25 mouse cellular contexts compared by ENCODE assay signal in genomic region chr11:5575046-5575445, GRCm38 (mm10). TPM values are rescaled to one million over a fixed set of nuclear protein-coding genes. Genes with fewer than 3 reads are reported as not detected.
DNase-seq lines count a peak whose midpoint lies in the region; ATAC-seq lines count a peak whose summit lies in the region.
"Had no signal": no experiment of that assay in that cellular context is flagged by ENCODE, and none has a peak within 500 bp of the region (broad histone marks: within the 10 kb centered on the region; RNA-seq: fewer than 3 reads in every experiment).

No protein-coding gene starts in this region.

- H3K4me1 ChIP-seq in intestine, embryonic 14.5 days (replicated peaks; ENCODE audit: control insufficient read depth, insufficient read depth, low read length) = no peaks in the 10 kb centered on the region
- H3K4me1 ChIP-seq in intestine, embryonic 16.5 days (ENCODE audit: control insufficient read depth, insufficient read depth, low read length) = no peaks in the 10 kb centered on the region
- H3K4me1 ChIP-seq in liver, embryonic 11.5 days (replicated peaks; ENCODE audit: control insufficient read depth, insufficient read depth, low read length) = peaks cover 20% of the 10 kb centered on the region
- H3K4me1 ChIP-seq: neural tube, embryonic 15.5 days had no signal

- H3K36me3 ChIP-seq in intestine, embryonic 14.5 days (ENCODE audit: control insufficient read depth, insufficient read depth, low read length) = no peaks in the 10 kb centered on the region
- no peaks in the 10 kb centered on the region for H3K36me3 ChIP-seq in intestine, embryonic 16.5 days (ENCODE audit: control insufficient read depth, insufficient read depth, low read length)
- H3K36me3 ChIP-seq in liver, embryonic 11.5 days (ENCODE audit: control insufficient read depth, insufficient read depth, low read length) = no peaks in the 10 kb centered on the region
- H3K36me3 ChIP-seq: embryonic facial prominence, embryonic 10.5 days; midbrain, embryonic 13.5 days; neural tube, embryonic 15.5 days had no signal

- peak; percentile 31 for DNase-seq in intestine, embryonic 14.5 days (ENCODE audit: low spot score)
- peak; percentile 33 for DNase-seq in c-Kit-negative CD71-positive TER-119-positive erythroid progenitor cells, embryonic 14.5 days (ENCODE audit: low read depth, low spot score)
- no peak for DNase-seq in liver, embryonic 11.5 days (ENCODE audit: low spot score)
- no peak for DNase-seq in kidney, postnatal 14 days
- no peak for DNase-seq in layer of hippocampus, postnatal 14 days (ENCODE audit: low spot score in 2 of 2)
- DNase-seq in kidney, postnatal 4 days = no peak
- DNase-seq: cerebellum, adult 11-12 months; cerebellum, postnatal 25 days; gastrocnemius, adult 2 months; heart, adult 2 months; heart, postnatal 14 days; kidney, adult 2 months; kidney, postnatal 36 days; layer of hippocampus, postnatal 36 days; right cerebral cortex, postnatal 4 days had no signal

- 74% methylated on average over 6 of the region's 6 CpGs for WGBS in intestine, embryonic 14.5 days
- WGBS in intestine, embryonic 16.5 days = 77% methylated on average over 6 of the region's 6 CpGs
- WGBS in liver, embryonic 11.5 days = 36% methylated on average over 6 of the region's 6 CpGs

- ATAC-seq in intestine, embryonic 14.5 days (replicated peaks; ENCODE audit: low FRiP score, low TSS enrichment, low read depth) = no peak
- ATAC-seq in intestine, embryonic 16.5 days = no peak
- ATAC-seq in liver, embryonic 11.5 days (replicated peaks; ENCODE audit: low FRiP score) = peak; percentile 79
- ATAC-seq in megakaryocyte-erythroid progenitor cell, adult 5-6 weeks (replicated peaks; ENCODE audit: low FRiP score, low TSS enrichment, poor library complexity, severe bottlenecking) = peak; percentile 73
- ATAC-seq: forebrain, embryonic 16.5 days; midbrain, embryonic 13.5 days had no signal

- H3K4me2 ChIP-seq in intestine, embryonic 14.5 days (ENCODE audit: low read length) = no peak overlapping the region
- H3K4me2 ChIP-seq in intestine, embryonic 16.5 days (ENCODE audit: low read depth, low read length) = no peak overlapping the region
- peak overlapping the region; percentile 51 for H3K4me2 ChIP-seq in liver, embryonic 11.5 days
- H3K4me2 ChIP-seq: hindbrain, embryonic 14.5 days; midbrain, embryonic 13.5 days; neural tube, embryonic 15.5 days had no signal

- no peak overlapping the region for H3K9ac ChIP-seq in intestine, embryonic 14.5 days (ENCODE audit: low read length)
- H3K9ac ChIP-seq in intestine, embryonic 16.5 days (ENCODE audit: low read depth, low read length) = no peak overlapping the region
- H3K9ac ChIP-seq in liver, embryonic 11.5 days (ENCODE audit: low read depth, low read length) = no peak overlapping the region
- H3K9ac ChIP-seq: hindbrain, embryonic 14.5 days; midbrain, embryonic 13.5 days; neural tube, embryonic 15.5 days had no signal

- no peaks in the 10 kb centered on the region for H3K27me3 ChIP-seq in intestine, embryonic 14.5 days (replicated peaks; ENCODE audit: control insufficient read depth, insufficient read depth, low read length)
- no peaks in the 10 kb centered on the region for H3K27me3 ChIP-seq in intestine, embryonic 16.5 days (replicated peaks; ENCODE audit: control insufficient read depth, insufficient read depth, low read length)
- no peaks in the 10 kb centered on the region for H3K27me3 ChIP-seq in liver, embryonic 11.5 days (replicated peaks; ENCODE audit: control insufficient read depth, insufficient read depth, low read length)
- H3K27me3 ChIP-seq: midbrain, embryonic 13.5 days; neural tube, embryonic 15.5 days had no signal

- no peak overlapping the region for H3K4me3 ChIP-seq in intestine, embryonic 14.5 days (ENCODE audit: low read depth, low read length)
- no peak overlapping the region for H3K4me3 ChIP-seq in intestine, embryonic 16.5 days (ENCODE audit: low read length)
- no peak overlapping the region for H3K4me3 ChIP-seq in liver, embryonic 11.5 days (ENCODE audit: low read depth, low read length)
- H3K4me3 ChIP-seq: embryonic facial prominence, embryonic 10.5 days; erythroblast, embryonic 14.5 days; gastrocnemius, adult 2 months; heart, adult 2 months; midbrain, embryonic 13.5 days; neural tube, embryonic 15.5 days had no signal

- H3K27ac ChIP-seq in intestine, embryonic 14.5 days (ENCODE audit: low read depth) = no peak overlapping the region
- no peak overlapping the region for H3K27ac ChIP-seq in intestine, embryonic 16.5 days (ENCODE audit: low read length)
- peak overlapping the region; percentile 26 for H3K27ac ChIP-seq in liver, embryonic 11.5 days (ENCODE audit: low read depth, low read length)
- H3K27ac ChIP-seq: embryonic facial prominence, embryonic 10.5 days; gastrocnemius, adult 2 months; heart, adult 2 months; hindbrain, embryonic 14.5 days; midbrain, embryonic 13.5 days; neural tube, embryonic 15.5 days had no signal

- no peaks in the 10 kb centered on the region for H3K9me3 ChIP-seq in intestine, embryonic 14.5 days (ENCODE audit: control insufficient read depth, low read length)
- H3K9me3 ChIP-seq in intestine, embryonic 16.5 days (ENCODE audit: control insufficient read depth, low read length) = no peaks in the 10 kb centered on the region
- H3K9me3 ChIP-seq in liver, embryonic 11.5 days (ENCODE audit: control insufficient read depth, low read length) = no peaks in the 10 kb centered on the region
- H3K9me3 ChIP-seq: embryonic facial prominence, embryonic 10.5 days; midbrain, embryonic 13.5 days; neural tube, embryonic 15.5 days had no signal

RNA-seq across cellular contexts. Expression of gene Ankrd36, which starts 5.6 kb away (rescaled TPM):
- not detected in 2 replicates for polyA plus RNA-seq in intestine, embryonic 14.5 days (2014; fragmentation: Nextera tagmentation; extraction: Ambion mirVana)
- polyA plus RNA-seq in intestine, embryonic 16.5 days (2015; fragmentation: Nextera tagmentation; extraction: Ambion mirVana) = not detected in 2 replicates
- 0.73 and 0.82 TPM in 2 replicates for polyA plus RNA-seq in liver, embryonic 11.5 days (2014; fragmentation: Nextera tagmentation; extraction: Ambion mirVana)
- total RNA-seq in megakaryocyte-erythroid progenitor cell, adult 5-6 weeks (2014; fragmentation: Nextera tagmentation) = not detected in 2 replicates
- 5.1 TPM in 1 of 2 replicates, not detected in the other for total RNA-seq in megakaryocyte-erythroid progenitor cell, adult 5-6 weeks (2017)
- total RNA-seq in layer of hippocampus, postnatal 14 days (2021) = not detected
- total RNA-seq: gastrocnemius, adult 2 months; heart, adult 2 months; heart, postnatal 14 days; layer of hippocampus, postnatal 36 days; left cerebral cortex, postnatal 36 days; liver, adult 2 months had no signal
- polyA plus RNA-seq: embryonic facial prominence, embryonic 10.5 days; erythroblast, embryonic 14.5 days; forebrain, embryonic 16.5 days; hindbrain, embryonic 14.5 days; liver, adult 2 months; midbrain, embryonic 13.5 days; neural tube, embryonic 15.5 days had no signal

RNA-seq across cellular contexts. Expression of gene Ccdc117, which starts 33.1 kb away (rescaled TPM):
- 16.8 and 17.3 TPM in 2 replicates for polyA plus RNA-seq in intestine, embryonic 14.5 days (2014; fragmentation: Nextera tagmentation; extraction: Ambion mirVana)
- polyA plus RNA-seq in intestine, embryonic 16.5 days (2015; fragmentation: Nextera tagmentation; extraction: Ambion mirVana) = 11.1 and 11.9 TPM in 2 replicates
- 22.3 and 24.6 TPM in 2 replicates for polyA plus RNA-seq in liver, embryonic 11.5 days (2014; fragmentation: Nextera tagmentation; extraction: Ambion mirVana)
- 16.7 and 23.1 TPM in 2 replicates for total RNA-seq in megakaryocyte-erythroid progenitor cell, adult 5-6 weeks (2014; fragmentation: Nextera tagmentation)
- total RNA-seq in megakaryocyte-erythroid progenitor cell, adult 5-6 weeks (2017) = 34.6 and 42.4 TPM in 2 replicates
- 10 to 100 TPM in 1 of 2 experiments, 1 to 10 TPM in 1; 8.8 to 12.1 TPM for total RNA-seq in layer of hippocampus, postnatal 14 days (2021)

RNA-seq across cellular contexts. Expression of gene Xbp1, which starts 54.6 kb away (rescaled TPM):
- polyA plus RNA-seq in intestine, embryonic 14.5 days (2014; fragmentation: Nextera tagmentation; extraction: Ambion mirVana) = 168 and 202 TPM in 2 replicates
- polyA plus RNA-seq in intestine, embryonic 16.5 days (2015; fragmentation: Nextera tagmentation; extraction: Ambion mirVana) = 222 and 249 TPM in 2 replicates
- 149 TPM in 2 replicates for polyA plus RNA-seq in liver, embryonic 11.5 days (2014; fragmentation: Nextera tagmentation; extraction: Ambion mirVana)
- 32.9 and 35.4 TPM in 2 replicates for total RNA-seq in megakaryocyte-erythroid progenitor cell, adult 5-6 weeks (2014; fragmentation: Nextera tagmentation)
- 32.5 and 52.3 TPM in 2 replicates for total RNA-seq in megakaryocyte-erythroid progenitor cell, adult 5-6 weeks (2017)
- total RNA-seq in layer of hippocampus, postnatal 14 days (2021) = 10 to 100 TPM; 72.9 to 88.1 TPM

Comparison
In these comparisons a context has a peak if more than half of its experiments do, and no peak if none do; other contexts are left out.
1. ATAC-seq: peak in liver, embryonic 11.5 days (single experiment) and megakaryocyte-erythroid progenitor cell, adult 5-6 weeks (single experiment); none in intestine, embryonic 14.5 days (single experiment) and intestine, embryonic 16.5 days (single experiment).
2. DNase-seq: peak in intestine, embryonic 14.5 days (single experiment) and c-Kit-negative CD71-positive TER-119-positive erythroid progenitor cells, embryonic 14.5 days (single experiment); none in liver, embryonic 11.5 days (single experiment), kidney, postnatal 14 days (single experiment), layer of hippocampus, postnatal 14 days (0 of 2) and kidney, postnatal 4 days (0 of 2).